Mouse (Mus musculus): ENCODE results near the gene Dpf3.

DNA sequence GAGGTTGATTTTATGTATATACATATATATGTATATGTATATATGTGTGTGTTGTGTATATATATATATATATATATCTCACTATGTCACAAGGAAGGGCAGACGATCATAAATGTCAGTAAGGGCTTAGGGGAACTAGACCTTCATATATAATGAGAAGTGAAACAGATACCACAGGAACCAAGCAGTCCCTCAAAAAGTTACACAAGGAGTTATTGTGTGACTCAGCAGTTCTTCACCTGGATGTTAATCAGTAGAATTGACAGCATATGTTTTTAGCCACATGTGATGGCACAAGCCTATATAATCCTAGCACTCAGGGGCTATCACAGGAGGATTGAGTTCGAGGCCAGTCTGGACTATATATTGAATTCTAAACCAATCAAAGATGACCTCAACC is 49.5 kb downstream of the Dpf3 start:
- no peak for TF ChIP-seq POLR2A (IDR thresholded peaks at IDR 0.05; ENCODE audit: control insufficient read depth, low read depth, low read length)
- TF ChIP-seq CTCF (IDR thresholded peaks at IDR 0.05; ENCODE audit: control insufficient read depth, insufficient read depth, insufficient replicate concordance, low read depth, low read length) = no peak

Measured in testis, adult 2 months (tissue).